Mouse (Mus musculus): Measurements from ENCODE around the gene Cacybp.

Gene Cacybp

DNA sequence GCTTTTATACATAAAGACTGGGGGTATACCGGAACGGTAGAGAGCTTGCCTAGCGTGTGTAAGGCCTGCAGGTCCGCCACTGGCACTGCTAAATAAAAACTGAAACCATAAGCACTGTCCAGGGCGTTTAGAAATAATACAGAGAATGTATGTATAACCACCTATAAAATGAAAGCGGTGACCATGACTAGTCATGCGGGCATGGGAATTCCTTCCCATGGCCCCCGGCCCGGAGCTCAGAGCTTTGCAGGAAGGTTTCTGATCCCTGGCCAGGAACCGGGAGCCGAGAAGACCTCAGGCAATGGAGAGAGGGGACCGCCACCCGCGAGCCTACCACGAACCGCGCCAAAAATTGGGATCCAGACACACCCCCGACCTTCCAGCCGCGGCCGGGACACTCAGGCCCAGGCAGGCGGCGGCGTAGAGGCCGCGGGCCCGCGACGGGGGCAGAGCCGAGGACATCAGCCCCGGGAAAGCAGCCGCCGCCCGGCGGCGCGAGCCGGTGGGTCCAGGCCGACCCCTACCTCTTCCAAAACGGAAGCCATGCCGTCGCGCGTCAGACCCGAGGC lies 468 bp downstream of the Cacybp start:
- no peak for DNase-seq

- no peak for DNase-seq
Observed at GRCm38 (mm10) chr1:160211597-160212122, 1.0 kb downstream of the Cacybp start.

DNA sequence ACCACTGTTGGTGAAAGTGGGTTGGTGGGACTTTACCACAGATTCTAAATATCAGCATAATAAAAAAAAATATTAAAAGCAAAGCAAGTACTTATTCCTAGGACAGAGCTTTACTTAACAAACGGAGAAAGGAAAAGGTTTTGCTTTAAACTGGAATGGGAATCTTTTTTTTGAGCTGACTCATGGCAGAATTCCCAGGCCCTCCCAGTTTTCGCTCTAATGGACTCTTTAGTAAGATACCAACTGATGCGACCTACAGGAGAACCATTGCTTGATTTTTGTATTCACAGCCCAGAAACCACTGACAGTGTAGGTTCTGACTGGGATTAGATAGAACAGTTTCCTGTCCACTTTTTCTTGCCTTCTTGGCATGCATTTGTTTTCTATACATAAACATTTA lies 2.1 kb downstream of the Cacybp start:
- no peak for DNase-seq

DNA sequence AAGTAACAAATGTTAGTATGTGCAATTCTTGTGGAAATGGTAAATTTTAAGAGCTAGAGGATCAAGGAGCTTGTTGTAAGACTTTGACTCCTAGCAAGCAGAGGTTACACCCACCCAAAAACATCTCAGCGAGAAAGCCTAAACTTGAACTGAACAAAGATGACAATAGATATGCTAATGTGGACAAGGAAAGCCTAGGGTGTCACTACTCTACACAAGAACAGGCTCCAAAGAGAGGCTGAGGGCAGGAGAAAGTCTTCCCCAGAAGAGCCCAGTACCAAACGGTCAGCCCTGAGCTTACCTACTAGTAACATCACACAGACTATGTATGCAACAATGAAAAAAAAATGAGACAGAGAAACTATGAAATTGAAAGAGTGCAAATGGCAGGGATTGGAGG lies 2.8 kb downstream of the Cacybp start:
- no peak for DNase-seq

- no peak for DNase-seq
Observed at GRCm38 (mm10) chr1:160205486-160205885, 7.2 kb downstream of the Cacybp start.

GRCm38 (mm10) chr1:160195337-160195663 lies 17.4 kb downstream of the Cacybp start:
- DNase-seq, result no peak

- peak; percentile 99 for DNase-seq
Observed at GRCm38 (mm10) chr1:160194529-160195336, 17.9 kb downstream of the Cacybp start, which contains the start of gene Mrps14. TSS of gene Mrps14 (plus strand) at chr1:160195215.

DNA sequence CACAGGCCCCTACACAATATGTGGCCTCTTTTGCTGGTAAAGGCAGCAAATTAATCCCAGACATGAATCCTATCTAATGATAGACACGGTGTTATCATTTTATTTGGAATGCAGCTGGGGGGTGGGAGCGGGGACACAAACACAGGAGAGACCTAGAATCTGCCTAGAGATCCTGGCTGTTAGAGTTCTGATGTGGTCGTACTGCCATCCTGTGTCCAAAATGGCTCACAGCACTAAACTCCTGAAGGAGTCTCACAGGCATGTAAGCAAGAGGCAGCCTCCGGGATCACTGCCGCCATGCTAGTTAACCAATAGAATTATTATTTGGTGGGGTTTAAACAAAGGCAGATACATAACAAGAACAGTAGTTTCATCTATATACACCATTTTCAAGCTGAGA lies 28.2 kb downstream of the Cacybp start:
- no peak for DNase-seq

DNA sequence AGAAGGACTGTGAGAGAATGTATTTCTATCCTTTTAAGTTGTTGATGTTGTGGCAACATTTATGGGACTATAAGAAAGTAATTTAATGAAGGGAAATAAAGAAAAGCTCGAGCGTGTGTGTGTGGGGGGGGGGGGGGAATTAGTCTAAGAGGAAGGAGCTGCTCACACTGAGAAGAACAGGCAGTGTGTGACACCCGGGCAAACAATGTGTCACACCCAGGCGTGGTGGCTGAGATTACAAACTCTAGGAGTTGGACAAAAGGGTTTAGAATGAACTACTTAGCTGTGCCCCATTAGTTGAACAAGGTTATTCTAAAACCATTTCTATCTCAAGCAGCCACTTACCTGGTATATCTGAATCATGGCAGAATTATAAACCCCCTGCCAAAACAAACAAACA lies 31.5 kb downstream of the Cacybp start:
- no peak for DNase-seq

- DNase-seq, result no peak
Observed at GRCm38 (mm10) chr1:160176903-160177302, 35.8 kb downstream of the Cacybp start.

GRCm38 (mm10) chr1:160166600-160166999 lies 46.1 kb downstream of the Cacybp start:
- no peak for DNase-seq

DNA sequence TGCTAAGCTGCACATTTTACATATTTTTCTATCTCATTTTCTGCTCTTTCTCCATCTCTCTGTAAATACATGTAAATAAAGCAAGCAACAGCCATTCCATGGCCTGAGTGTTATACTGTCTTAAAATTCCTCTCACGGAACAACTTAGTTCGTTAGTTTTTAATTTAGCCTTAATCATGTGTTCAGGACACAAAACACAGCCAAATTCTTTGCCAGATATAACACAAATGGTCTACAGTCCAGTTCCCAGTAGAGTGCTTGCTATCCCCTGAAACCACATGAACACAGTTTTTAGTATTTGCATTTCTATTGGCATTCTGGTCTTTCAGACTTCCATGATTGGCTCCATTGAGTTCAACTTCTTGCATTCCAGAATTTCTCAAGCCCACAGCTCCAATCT lies 54.5 kb downstream of the Cacybp start:
- DNase-seq, result no peak

- DNase-seq, result no peak
Observed at GRCm38 (mm10) chr1:160153480-160153879, 59.2 kb downstream of the Cacybp start, which contains the start of gene Tnn. TSS of gene Tnn (minus strand) at chr1:160153580.
